Mouse (Mus musculus): ENCODE results near the gene Atp13a3. TPM values are rescaled to one million over a fixed set of nuclear protein-coding genes. Genes with fewer than 3 reads are reported as not detected.

The Atp13a3 gene
- polyA plus RNA-seq, 1 experiment: 13.4 TPM

- DNase-seq (ENCODE audit: low read depth in 1 of 2, low spot score in 2 of 2): no peak
- Histone ChIP-seq H3K27me3 (ENCODE audit: control insufficient read depth, insufficient read depth, low read length) (no peaks in the 10 kb centered on the region), H3K4me1 (ENCODE audit: control insufficient read depth, insufficient read depth, insufficient read length) (no peaks in the 10 kb centered on the region), H3K27ac (ENCODE audit: insufficient read depth, low read length) (no peak overlapping the region), H3K4me3 (ENCODE audit: extremely low read depth, insufficient read depth, insufficient read length) (no peak overlapping the region), H3K36me3 (ENCODE audit: control insufficient read depth, insufficient read depth, low read length) (no peaks in the 10 kb centered on the region)
- 88% methylated on average over 2 of the region's 2 CpGs for WGBS
- TF ChIP-seq POLR2A (IDR thresholded peaks at IDR 0.05; ENCODE audit: low read depth, low read length) (no peak), CTCF (IDR thresholded peaks at IDR 0.05; ENCODE audit: extremely low read depth, insufficient read depth, insufficient read length, insufficient replicate concordance) (no peak)
These were observed 36.7 kb upstream of the Atp13a3 start for GRCm38 (mm10) chr16:30442451-30442850.

GRCm38 (mm10) chr16:30441409-30441808 is 35.6 kb upstream of the Atp13a3 start:
- H3K27me3 ChIP-seq (ENCODE audit: control insufficient read depth, insufficient read depth, low read length): no peaks in the 10 kb centered on the region
- H3K36me3 ChIP-seq (ENCODE audit: control insufficient read depth, insufficient read depth, low read length): no peaks in the 10 kb centered on the region
- no peak for TF ChIP-seq POLR2A (IDR thresholded peaks at IDR 0.05; ENCODE audit: low read depth, low read length)
- no peak for TF ChIP-seq CTCF (IDR thresholded peaks at IDR 0.05; ENCODE audit: extremely low read depth, insufficient read depth, insufficient read length, insufficient replicate concordance)
- 93% methylated on average over 4 of the region's 4 CpGs for WGBS
- H3K4me3 ChIP-seq (ENCODE audit: extremely low read depth, insufficient read depth, insufficient read length): no peak overlapping the region
- H3K27ac ChIP-seq (ENCODE audit: insufficient read depth, low read length): no peak overlapping the region
- DNase-seq (ENCODE audit: low read depth in 1 of 2, low spot score in 2 of 2): no peak
- no peaks in the 10 kb centered on the region for H3K4me1 ChIP-seq (ENCODE audit: control insufficient read depth, insufficient read depth, insufficient read length)

- no peaks in the 10 kb centered on the region for H3K4me1 ChIP-seq (ENCODE audit: control insufficient read depth, insufficient read depth, insufficient read length)
- TF ChIP-seq CTCF (IDR thresholded peaks at IDR 0.05; ENCODE audit: extremely low read depth, insufficient read depth, insufficient read length, insufficient replicate concordance): no peak
- H3K36me3 ChIP-seq (ENCODE audit: control insufficient read depth, insufficient read depth, low read length): no peaks in the 10 kb centered on the region
- H3K27me3 ChIP-seq (ENCODE audit: control insufficient read depth, insufficient read depth, low read length): no peaks in the 10 kb centered on the region
- H3K4me3 ChIP-seq (ENCODE audit: extremely low read depth, insufficient read depth, insufficient read length): no peak overlapping the region
- DNase-seq (ENCODE audit: low read depth in 1 of 2, low spot score in 2 of 2): no peak
- 96% methylated on average over 5 of the region's 5 CpGs for WGBS
- no peak overlapping the region for H3K27ac ChIP-seq (ENCODE audit: insufficient read depth, low read length)
These were observed 34.1 kb upstream of the Atp13a3 start for GRCm38 (mm10) chr16:30439841-30440240.

- WGBS: 71% methylated on average over 6 of the region's 6 CpGs
- no peak overlapping the region for H3K4me3 ChIP-seq (ENCODE audit: extremely low read depth, insufficient read depth, insufficient read length)
- no peaks in the 10 kb centered on the region for H3K36me3 ChIP-seq (ENCODE audit: control insufficient read depth, insufficient read depth, low read length)
- H3K27ac ChIP-seq (ENCODE audit: insufficient read depth, low read length): no peak overlapping the region
- TF ChIP-seq CTCF (IDR thresholded peaks at IDR 0.05; ENCODE audit: extremely low read depth, insufficient read depth, insufficient read length, insufficient replicate concordance): no peak
- no peaks in the 10 kb centered on the region for H3K4me1 ChIP-seq (ENCODE audit: control insufficient read depth, insufficient read depth, insufficient read length)
- no peak for DNase-seq (ENCODE audit: low read depth in 1 of 2, low spot score in 2 of 2)
- H3K27me3 ChIP-seq (ENCODE audit: control insufficient read depth, insufficient read depth, low read length): no peaks in the 10 kb centered on the region
These were observed 33.6 kb upstream of the Atp13a3 start for GRCm38 (mm10) chr16:30439411-30439810.

GRCm38 (mm10) chr16:30436276-30436675 is 30.5 kb upstream of the Atp13a3 start:
- Histone ChIP-seq H3K27me3 (ENCODE audit: control insufficient read depth, insufficient read depth, low read length) (no peaks in the 10 kb centered on the region), H3K27ac (ENCODE audit: insufficient read depth, low read length) (no peak overlapping the region), H3K4me1 (ENCODE audit: control insufficient read depth, insufficient read depth, insufficient read length) (peaks cover 8% of the 10 kb centered on the region; the same call in 1 of the 2 replicates), H3K36me3 (ENCODE audit: control insufficient read depth, insufficient read depth, low read length) (no peaks in the 10 kb centered on the region), H3K4me3 (ENCODE audit: extremely low read depth, insufficient read depth, insufficient read length) (no peak overlapping the region)
- TF ChIP-seq POLR2A (IDR thresholded peaks at IDR 0.05; ENCODE audit: low read depth, low read length): no peak
- no peak for TF ChIP-seq CTCF (IDR thresholded peaks at IDR 0.05; ENCODE audit: extremely low read depth, insufficient read depth, insufficient read length, insufficient replicate concordance)
- DNase-seq (ENCODE audit: low read depth in 1 of 2, low spot score in 2 of 2): no peak
- 91% methylated on average over 7 of the region's 7 CpGs for WGBS

GRCm38 (mm10) chr16:30435393-30435792 is 29.6 kb upstream of the Atp13a3 start:
- Histone ChIP-seq H3K4me3 (ENCODE audit: extremely low read depth, insufficient read depth, insufficient read length) (no peak overlapping the region), H3K27me3 (ENCODE audit: control insufficient read depth, insufficient read depth, low read length) (no peaks in the 10 kb centered on the region), H3K27ac (ENCODE audit: insufficient read depth, low read length) (no peak overlapping the region), H3K4me1 (ENCODE audit: control insufficient read depth, insufficient read depth, insufficient read length) (peaks cover 8% of the 10 kb centered on the region; the same call in 1 of the 2 replicates), H3K36me3 (ENCODE audit: control insufficient read depth, insufficient read depth, low read length) (no peaks in the 10 kb centered on the region)
- no peak for TF ChIP-seq POLR2A (IDR thresholded peaks at IDR 0.05; ENCODE audit: low read depth, low read length)
- TF ChIP-seq CTCF (IDR thresholded peaks at IDR 0.05; ENCODE audit: extremely low read depth, insufficient read depth, insufficient read length, insufficient replicate concordance): no peak
- DNase-seq (ENCODE audit: low read depth in 1 of 2, low spot score in 2 of 2): no peak
- WGBS: 79% methylated on average over 4 of the region's 4 CpGs

GRCm38 (mm10) chr16:30433148-30433547 is 27.4 kb upstream of the Atp13a3 start:
- no peak overlapping the region for H3K4me3 ChIP-seq (ENCODE audit: extremely low read depth, insufficient read depth, insufficient read length)
- H3K27me3 ChIP-seq (ENCODE audit: control insufficient read depth, insufficient read depth, low read length): no peaks in the 10 kb centered on the region
- TF ChIP-seq CTCF (IDR thresholded peaks at IDR 0.05; ENCODE audit: extremely low read depth, insufficient read depth, insufficient read length, insufficient replicate concordance) (no peak), POLR2A (IDR thresholded peaks at IDR 0.05; ENCODE audit: low read depth, low read length) (no peak)
- 63% methylated on average over 3 of the region's 3 CpGs for WGBS
- no peak overlapping the region for H3K27ac ChIP-seq (ENCODE audit: insufficient read depth, low read length)
- peak in 1 of 2 experiments; percentile 10 for DNase-seq (ENCODE audit: low read depth in 1 of 2, low spot score in 2 of 2)
- no peaks in the 10 kb centered on the region for H3K36me3 ChIP-seq (ENCODE audit: control insufficient read depth, insufficient read depth, low read length)
- H3K4me1 ChIP-seq (ENCODE audit: control insufficient read depth, insufficient read depth, insufficient read length): peaks cover 8% of the 10 kb centered on the region; the same call in 1 of the 2 replicates

Measured in spleen, adult 2 months (tissue).